Mouse (Mus musculus): ENCODE results near the gene Zfp420.

- TF ChIP-seq CTCF (IDR thresholded peaks at IDR 0.05; ENCODE audit: low read depth, low read length) (no peak), GATA1 (IDR thresholded peaks at IDR 0.05; ENCODE audit: borderline replicate concordance, low read length) (no peak), GATA2 (IDR thresholded peaks at IDR 0.05; ENCODE audit: borderline replicate concordance, low read depth, low read length) (no peak), TAL1 (conservative IDR thresholded peaks at IDR 0.05; ENCODE audit: low read depth, low read length) (no peak), POLR2AphosphoS5 (IDR thresholded peaks at IDR 0.05; ENCODE audit: insufficient replicate concordance, low read depth, low read length) (no peak)
Measured at GRCm38 (mm10) chr7:29812244-29812643, 47.5 kb upstream of the Zfp420 start.

Measured in G1E (cell line).